Comparison of ENCODE assay signal across 25 mouse cellular contexts in genomic region chr11:29310584-29310983, GRCm38 (mm10).
"Had no signal": no experiment of that assay in that cellular context is flagged by ENCODE, and none has a peak within 500 bp of the region (broad histone marks: within the 10 kb centered on the region; RNA-seq: fewer than 3 reads in every experiment).

No protein-coding gene starts in this region.

- H3K27me3 ChIP-seq: heart, embryonic 12.5 days; hindbrain, embryonic 12.5 days; intestine, embryonic 15.5 days; limb, embryonic 12.5 days had no signal

- H3K4me2 ChIP-seq: heart, embryonic 12.5 days; hindbrain, embryonic 12.5 days; hindbrain, embryonic 14.5 days; intestine, embryonic 15.5 days; limb, embryonic 12.5 days had no signal

- H3K9ac ChIP-seq: heart, embryonic 12.5 days; hindbrain, embryonic 12.5 days; hindbrain, embryonic 14.5 days; intestine, embryonic 15.5 days; limb, embryonic 12.5 days had no signal

- ATAC-seq: hindbrain, embryonic 16.5 days; inflammation-experienced regulatory T-cells, adult 6 months; intestine, embryonic 15.5 days; intestine, postnatal 0 days had no signal

- H3K36me3 ChIP-seq: heart, embryonic 10.5 days; heart, embryonic 12.5 days; hindbrain, embryonic 10.5 days; hindbrain, embryonic 12.5 days; intestine, embryonic 15.5 days; limb, embryonic 10.5 days; limb, embryonic 12.5 days had no signal

- H3K4me1 ChIP-seq: heart, embryonic 10.5 days; heart, embryonic 12.5 days; hindbrain, embryonic 10.5 days; hindbrain, embryonic 12.5 days; intestine, embryonic 15.5 days; limb, embryonic 10.5 days; limb, embryonic 12.5 days had no signal

- H3K27ac ChIP-seq: gastrocnemius, adult 2 months; heart, embryonic 10.5 days; hindbrain, embryonic 10.5 days; hindbrain, embryonic 12.5 days; hindbrain, embryonic 14.5 days; intestine, embryonic 15.5 days; layer of hippocampus, adult 2 months; left cerebral cortex, adult 2 months; limb, embryonic 10.5 days; limb, embryonic 12.5 days had no signal

- H3K9me3 ChIP-seq: heart, embryonic 10.5 days; heart, embryonic 12.5 days; hindbrain, embryonic 10.5 days; hindbrain, embryonic 12.5 days; intestine, embryonic 15.5 days; limb, embryonic 10.5 days; limb, embryonic 12.5 days had no signal

- H3K4me3 ChIP-seq: gastrocnemius, adult 2 months; heart, embryonic 10.5 days; heart, embryonic 12.5 days; hindbrain, embryonic 10.5 days; hindbrain, embryonic 12.5 days; intestine, embryonic 15.5 days; layer of hippocampus, adult 2 months; left cerebral cortex, adult 2 months; limb, embryonic 10.5 days; limb, embryonic 12.5 days had no signal

- DNase-seq: gastrocnemius, adult 2 months; gastrocnemius, postnatal 10 days; gastrocnemius, postnatal 25 days; heart, adult 18-20 months; heart, postnatal 10 days; heart, postnatal 4 days; kidney, adult 18-20 months; kidney, adult 8-10 months; kidney, postnatal 10 days; kidney, postnatal 25 days; kidney, postnatal 4 days; liver had no signal
